Mouse (Mus musculus): ENCODE data around the gene Ppp1r3e.

The Ppp1r3e gene

DNA sequence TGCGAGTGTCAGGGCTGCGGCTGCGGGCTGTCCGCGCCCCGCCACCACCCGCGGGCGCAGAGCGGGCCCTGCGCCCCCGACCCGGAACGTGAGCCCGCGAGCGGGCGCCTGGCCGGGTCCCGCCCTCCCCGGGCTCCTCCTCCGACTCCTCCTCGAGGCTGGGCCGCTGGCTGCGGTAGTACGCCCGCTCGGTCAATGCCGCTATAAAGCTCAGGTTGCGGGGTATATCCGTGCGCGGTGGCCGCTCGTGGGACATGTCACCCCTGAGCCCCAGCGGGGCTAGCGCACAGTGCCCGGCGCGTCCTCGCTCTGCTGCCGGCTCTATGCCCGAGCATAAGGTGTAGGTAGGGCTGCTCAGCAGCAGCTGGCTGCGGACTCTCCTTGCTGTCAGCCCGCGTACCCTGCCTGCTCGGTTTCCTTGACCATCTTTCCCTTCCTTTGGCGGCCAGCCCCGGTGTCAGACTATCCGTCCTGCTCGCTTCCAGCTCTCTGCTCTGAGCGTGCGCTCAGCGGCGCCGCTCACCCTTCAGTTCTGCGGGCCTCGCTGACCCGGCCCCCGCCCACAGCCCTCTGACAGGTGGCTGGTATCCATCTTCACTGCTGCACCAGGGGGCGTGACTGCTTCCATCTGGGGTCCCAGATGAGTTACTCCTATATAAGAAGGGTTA, at the start of gene Ppp1r3e:
Ppp1r3e (minus strand) TSS at position 503 of the 668 bp plus-strand sequence.
- no peak for DNase-seq (ENCODE audit: low spot score)

DNA sequence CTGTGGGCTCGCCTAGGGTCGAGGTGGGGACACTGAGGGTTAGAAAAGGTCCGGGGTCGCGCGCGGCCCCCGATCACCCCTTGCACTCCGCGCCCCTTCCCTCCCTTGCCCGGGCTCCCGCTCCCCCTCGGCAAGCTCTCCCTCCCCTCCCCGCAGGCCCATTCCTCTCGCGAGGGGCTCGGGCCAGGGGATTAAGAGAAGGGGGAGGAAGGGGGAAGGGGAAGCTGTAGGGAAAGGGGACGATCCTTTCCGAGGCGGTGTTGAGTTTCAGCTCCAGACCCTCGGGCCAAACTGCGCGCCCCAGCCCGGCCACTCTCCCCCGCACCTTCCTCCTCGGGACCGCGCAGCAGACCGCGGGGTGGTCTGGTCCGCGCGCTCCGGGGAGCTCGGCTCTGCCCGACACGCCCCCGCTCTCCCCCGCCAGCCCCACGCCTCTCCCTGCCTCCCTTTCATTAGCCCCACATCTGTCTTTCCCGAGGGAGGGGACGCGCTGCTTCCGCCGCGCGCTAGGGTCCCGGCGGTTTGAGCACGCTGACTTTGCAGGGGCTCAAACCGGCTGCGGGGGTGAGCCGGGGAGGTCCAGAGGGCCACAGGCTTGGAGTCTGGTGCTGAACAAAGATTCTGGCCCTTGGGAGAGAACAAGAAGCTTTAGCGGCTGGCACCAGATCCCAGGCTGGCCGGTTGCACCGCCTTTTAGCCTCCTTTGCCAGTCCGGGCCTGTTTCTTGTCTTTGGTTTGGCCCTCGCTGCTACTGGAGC, 49.2 kb upstream of the Ppp1r3e start:
- no peak for DNase-seq (ENCODE audit: low spot score)

DNA sequence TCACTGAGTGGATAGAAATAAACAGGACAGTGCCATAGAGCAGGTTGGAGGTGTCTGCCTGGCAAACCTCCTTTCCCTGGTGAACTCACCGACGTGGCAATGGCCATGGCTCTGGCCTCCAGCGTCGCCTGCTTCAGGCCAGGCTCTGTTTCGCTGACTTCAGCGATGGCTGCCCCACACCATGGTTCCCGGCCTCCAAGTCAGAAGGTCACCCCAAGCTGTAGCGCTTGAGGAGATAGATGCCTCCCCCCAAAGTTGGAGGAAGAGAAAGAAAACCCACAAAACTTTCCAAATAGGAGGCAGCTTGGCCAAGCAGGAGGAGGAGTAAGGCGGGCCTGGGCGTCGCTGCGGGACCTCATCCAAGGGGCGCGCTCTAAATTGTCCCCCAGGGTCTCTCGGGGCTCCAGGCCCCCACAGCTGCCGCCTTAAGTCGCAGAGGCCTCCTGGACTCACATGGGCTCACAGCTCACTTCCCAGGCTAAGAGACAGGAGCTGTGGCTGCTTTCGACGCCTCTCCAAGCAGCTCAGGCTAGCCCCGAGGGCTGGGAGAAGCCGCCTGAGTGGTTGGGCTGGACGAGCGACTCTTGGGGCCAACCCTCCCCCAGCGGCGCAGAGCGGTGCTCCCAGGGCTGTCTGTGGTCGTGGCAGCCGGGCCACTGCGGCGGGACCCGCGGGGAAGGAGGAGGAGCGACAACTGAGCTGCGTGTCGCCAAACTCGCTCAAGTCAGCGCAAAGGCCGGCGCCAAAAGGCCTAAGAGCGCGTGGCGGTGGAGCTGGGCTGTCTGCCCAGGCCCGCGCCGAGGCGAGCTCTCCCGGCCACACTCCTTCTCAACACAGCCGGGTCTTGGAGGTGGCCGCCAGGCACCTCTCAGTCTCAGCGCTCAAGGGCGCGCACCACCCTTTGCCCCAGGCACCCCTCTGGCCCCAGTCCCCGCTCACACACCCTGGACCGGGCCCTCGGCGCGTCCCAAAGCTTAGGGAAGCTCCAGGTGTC, 48.3 kb upstream of the Ppp1r3e start, which contains the start of gene Efs:
Efs (minus strand) TSS at position 778 of the 994 bp plus-strand sequence.
- no peak for DNase-seq (ENCODE audit: low spot score)

DNA sequence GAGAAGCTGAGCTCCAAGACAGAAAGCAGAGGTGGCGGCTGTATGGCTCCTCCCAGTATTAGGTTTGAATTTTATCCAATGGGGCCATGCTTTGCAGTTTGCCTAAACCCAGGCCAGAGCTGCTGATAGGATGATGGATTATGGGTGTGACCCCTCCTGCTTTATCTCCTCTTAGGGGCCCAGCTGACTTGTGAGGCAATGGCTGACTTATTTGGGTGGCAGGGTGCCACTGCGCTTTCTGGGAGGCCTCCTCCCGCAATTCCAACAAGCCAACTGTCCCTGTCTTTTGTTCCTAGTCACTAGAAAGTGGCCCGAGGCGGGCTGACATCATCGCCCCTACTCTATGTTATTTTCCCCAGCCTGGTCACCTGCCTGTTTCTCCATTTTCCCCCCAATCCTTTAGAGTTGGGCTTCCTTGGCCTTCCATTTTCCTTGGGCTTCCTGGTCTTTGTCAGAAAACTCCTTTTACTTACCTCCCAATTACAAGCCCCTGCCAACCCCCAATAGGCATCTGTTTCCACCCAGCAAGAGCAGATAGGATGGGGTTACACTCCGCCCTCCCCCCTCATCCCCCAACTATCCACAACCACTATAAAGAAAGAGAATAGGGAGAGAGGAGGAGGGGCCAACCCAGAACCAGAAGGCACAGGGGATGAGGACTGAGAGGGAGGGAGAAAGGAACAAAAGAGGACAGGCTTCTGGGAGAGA, 47.4 kb upstream of the Ppp1r3e start:
- DNase-seq (ENCODE audit: low spot score) = no peak

DNA sequence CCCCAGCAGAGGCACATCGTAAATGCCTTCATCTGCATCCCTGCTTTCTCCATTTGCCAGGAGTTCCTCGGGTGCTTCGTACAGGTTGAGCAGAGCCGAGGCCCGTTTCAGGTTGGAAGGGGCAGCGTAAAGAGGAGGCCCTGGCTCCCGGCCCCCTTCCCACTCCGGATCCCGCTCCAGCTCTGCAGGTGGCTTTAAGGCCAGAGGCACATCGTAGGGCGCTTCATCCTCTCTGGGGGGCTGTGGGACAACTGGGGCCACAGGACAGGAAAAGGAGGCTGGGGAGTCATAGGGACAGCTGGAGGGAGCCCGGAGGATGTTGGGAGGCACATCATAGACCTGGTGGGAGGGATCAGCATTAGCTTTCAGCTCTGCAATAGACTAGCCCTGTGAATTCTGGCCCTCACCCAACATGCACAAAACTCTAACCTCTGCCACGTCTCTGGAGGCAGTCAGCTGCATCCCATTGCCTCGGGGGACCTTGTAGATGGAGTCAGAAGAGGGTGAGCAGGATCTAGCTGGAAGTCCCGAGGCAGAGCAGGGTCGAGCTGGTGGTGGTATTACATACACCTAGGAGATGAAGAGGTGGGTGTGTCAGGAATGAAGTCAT, 42.8 kb upstream of the Ppp1r3e start:
- no peak for DNase-seq (ENCODE audit: low spot score)

DNA sequence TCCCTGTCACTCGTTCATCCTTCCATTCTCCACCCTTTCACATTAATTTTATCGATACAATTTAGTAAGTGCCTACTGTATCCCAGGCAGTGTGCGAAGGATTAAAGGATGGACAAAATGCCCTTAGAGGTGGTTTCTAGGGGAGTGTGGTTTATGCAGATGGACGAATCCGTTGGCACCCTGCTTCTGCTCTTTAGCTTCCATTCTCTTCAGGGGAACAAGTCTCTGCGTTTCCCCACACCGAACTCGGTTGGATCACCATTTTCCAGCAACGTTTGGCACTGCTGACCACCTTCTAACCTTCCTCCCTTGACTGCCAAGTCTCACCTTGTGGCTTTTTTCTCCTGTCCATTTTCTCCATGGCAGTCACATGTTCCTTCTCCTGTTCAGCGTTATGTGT, 36.0 kb upstream of the Ppp1r3e start:
- no peak for DNase-seq (ENCODE audit: low spot score)

DNA sequence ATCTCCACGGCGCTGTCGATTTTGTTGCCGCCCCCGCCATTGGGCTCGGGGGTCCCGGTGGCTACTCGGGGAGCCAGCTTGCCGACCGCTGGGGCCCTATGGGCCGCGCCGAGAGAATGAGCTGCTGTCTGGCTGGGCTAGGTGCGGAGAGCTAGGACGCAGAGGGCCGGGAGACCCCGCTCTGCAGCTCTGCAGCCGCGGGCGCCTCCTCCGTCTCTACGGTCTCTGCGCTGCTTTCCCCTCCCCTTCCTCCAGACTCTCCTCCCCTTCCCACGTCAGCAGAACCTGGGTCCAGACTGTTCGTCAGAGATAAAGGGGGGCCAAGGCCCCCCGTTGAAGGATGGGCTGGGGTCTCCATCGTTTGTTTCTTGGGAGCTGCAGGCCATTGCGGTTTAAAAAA, 35.5 kb upstream of the Ppp1r3e start, which contains the start of gene Slc22a17:
Slc22a17 (minus strand) TSS at position 247 of the 400 bp plus-strand sequence.
- DNase-seq (ENCODE audit: low spot score) = peak; percentile 54

DNA sequence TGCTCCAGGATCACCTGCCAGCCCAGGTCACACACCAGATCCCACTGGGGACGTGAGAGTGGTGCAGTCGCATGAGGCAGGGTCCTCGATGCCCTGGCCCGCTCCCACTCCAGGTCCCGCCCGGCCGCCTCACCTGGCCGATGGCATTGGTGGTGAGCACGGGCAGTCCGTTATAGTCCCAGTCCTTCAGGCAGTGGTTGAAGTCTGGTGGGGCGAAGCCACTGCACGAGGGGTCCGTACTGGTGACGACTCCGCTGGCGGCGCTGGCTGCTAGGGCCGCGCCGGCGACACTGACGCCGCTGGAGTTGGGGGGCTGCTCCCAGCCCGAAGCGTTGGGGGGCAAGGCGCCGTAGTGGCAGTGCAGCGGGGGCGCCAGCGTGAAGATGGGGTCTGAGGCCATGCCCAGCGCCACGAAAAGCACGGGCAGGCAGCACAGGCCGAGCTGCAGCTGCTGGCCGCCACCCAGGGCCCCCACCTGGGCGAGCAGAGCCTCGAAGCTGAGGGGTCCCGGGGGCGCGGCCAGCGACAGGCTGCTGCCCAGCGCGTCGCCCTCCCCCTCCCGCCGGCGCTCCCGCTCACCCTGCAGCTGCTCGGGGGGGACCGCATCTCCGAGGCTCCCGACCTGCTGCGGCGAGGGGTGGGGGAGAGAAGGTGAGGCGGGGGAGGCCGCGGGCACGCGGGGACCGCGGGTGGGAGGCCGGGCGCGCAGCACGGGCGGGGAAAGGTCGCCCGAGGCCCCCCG, 34.9 kb upstream of the Ppp1r3e start:
- no peak for DNase-seq (ENCODE audit: low spot score)

DNA sequence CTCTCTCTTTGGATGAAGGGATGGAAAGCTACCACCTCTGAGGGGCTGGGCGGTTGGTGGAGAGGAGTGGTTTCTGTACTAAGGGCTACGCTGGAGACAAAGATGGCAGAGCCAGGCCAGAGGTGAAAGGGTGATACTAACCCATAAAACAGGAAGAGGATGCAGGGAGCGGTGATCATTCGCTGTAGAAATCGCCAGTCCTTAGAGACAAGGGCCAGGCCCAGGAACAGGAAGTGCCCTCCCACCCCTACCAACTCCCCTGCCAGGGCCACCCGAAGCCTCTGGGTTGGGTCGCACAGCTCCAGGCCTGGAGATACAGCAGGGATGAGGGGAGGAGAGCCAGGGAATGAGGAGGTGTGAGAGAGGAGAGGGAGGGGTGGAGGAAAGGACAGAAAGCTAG, 31.3 kb upstream of the Ppp1r3e start:
- DNase-seq (ENCODE audit: low spot score) = no peak

DNA sequence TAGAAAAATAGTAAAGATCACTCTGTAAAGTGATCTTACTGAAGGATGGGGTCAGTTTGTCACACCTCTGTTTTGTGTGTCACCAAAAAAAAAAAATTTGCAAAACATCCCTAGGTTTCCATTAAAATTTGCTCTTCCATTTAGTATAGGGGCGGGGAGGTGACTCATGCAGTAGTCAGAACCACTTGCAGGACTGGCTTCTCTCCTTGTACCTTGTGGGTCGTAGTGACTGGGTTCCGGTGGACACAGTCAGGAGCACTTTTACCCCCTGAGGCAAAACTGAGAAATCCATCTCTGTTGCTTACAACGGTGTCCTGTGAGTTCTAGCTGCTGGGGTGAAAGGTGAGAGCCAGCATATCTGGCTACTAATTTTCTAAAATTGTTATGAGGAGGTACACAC, 26.3 kb upstream of the Ppp1r3e start:
- no peak for DNase-seq (ENCODE audit: low spot score)

DNA sequence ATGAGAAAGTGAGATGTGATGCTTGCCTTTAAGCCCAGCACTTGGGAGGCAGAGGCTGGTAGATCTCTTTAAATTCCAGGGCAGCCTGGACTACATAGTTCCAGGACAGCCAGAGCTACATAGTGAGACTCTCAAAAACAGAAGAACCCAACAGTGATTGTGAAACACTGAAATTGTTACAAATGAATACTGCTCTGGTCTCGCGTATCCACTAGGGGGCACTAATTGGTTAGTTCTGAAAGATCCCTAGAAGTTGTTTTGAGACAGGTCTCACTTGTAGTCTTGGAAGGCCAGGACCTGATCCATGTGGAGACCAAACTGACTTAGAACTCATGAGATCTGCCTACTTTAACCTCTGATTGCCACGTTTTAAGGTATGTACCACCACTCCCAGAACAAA, 23.0 kb upstream of the Ppp1r3e start:
- DNase-seq (ENCODE audit: low spot score) = peak; percentile 92

DNA sequence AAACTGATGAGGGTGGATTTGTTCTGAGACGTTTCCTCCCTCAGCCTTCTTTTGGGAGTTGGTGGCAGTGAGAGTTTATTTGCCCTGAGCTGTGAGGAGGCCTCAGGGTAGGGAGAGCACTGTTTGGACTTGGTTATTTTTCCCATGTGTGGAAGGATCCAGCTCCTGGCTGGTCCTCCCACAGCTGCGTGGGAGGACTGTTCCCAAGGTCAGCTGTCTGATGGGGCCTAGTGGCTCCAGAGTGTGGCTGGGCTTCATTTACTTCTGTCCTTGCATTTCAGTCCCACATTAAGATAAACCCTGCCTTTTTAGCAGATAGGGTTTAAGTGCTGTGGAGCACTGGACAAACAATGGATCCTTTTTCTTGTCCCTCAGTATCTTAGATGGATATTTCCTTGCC, 20.1 kb upstream of the Ppp1r3e start:
- no peak for DNase-seq (ENCODE audit: low spot score)

DNA sequence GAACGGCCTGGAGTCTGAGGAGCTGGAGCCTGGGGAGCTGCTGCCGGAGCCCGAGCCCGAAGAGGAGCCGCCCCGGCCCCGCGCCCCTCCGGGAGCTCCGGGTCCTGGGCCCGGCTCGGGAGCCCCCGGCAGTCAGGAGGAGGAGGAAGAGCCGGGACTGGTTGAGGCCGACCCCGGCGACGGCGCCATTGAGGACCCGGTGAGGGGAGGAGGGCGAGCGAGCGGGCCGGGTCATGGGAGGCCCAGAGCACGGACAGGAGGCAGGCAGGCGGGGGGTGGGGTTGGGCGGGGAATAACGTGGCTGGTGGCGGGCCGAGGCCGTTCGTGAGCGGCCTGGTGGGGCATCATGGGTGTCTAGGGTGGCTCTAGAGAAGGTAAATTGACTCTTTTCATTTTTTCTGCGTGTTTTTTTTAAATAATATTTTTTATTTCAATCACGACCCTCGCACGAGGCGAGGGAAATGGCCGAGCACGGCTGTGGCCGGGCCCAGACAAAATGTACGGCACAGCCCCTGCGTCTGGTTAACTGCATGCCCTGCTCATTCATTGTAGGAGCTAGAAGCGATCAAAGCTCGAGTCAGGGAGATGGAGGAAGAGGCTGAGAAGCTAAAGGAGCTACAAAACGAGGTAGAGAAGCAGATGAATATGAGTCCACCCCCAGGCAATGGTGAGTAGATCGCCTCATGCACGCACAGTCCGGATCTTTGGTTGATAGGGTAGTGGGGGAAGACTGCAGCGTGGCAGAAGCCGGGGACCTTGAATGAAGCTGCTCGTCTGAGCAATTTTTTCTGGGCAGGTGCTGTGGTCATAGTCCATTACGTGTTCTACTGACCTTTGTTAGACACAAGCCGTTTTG, 17.2 kb upstream of the Ppp1r3e start:
- DNase-seq (ENCODE audit: low spot score) = no peak

DNA sequence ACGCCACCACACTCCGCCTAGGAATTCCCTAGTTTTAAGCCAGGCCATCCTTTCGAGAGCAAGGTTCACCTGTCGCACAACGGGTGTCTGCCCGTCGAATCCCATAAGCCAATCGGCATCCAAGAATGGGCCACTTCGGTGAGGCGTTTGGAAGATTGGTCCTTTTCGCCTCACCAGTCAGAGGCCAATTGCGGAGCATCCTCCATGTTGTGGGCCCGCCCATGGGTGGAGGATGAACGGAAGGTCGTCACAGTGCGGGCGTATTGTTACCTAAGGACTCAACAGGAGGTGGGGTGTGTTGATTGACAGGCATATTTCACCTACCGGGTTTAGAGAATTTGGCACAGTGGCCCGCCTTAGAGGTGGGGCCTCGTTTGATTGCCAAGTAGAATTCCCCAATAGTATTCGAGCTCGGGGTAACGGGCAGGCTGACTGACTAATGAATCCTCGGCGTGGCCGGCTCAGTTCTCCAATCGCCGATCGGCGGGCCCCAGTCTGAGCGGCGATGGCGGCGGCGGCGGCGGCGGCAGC, 16.4 kb upstream of the Ppp1r3e start:
- peak; percentile 99 for DNase-seq (ENCODE audit: low spot score)

DNA sequence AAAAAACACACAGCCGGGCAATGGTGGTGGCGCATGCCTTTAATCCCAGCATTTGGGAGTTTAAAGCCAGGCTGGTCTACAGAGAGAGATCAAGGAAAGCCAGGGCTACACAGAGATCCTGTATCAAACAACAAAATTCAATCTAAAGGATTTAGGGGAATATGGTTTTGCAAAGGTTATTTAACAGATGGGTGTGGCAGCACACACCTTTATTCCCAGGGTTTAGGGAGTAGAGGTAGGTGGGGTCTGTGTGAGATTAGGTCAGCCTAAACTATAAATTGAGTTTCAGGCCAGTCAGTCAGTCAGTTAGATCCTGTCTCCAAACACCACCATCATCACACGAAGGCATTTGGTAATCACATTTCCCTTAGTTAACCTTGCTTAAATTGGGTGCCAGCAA, 14.8 kb upstream of the Ppp1r3e start, which contains the start of gene Pabpn1:
Pabpn1 (plus strand) TSS at position 301 of the 400 bp plus-strand sequence.
- no peak for DNase-seq (ENCODE audit: low spot score)

DNA sequence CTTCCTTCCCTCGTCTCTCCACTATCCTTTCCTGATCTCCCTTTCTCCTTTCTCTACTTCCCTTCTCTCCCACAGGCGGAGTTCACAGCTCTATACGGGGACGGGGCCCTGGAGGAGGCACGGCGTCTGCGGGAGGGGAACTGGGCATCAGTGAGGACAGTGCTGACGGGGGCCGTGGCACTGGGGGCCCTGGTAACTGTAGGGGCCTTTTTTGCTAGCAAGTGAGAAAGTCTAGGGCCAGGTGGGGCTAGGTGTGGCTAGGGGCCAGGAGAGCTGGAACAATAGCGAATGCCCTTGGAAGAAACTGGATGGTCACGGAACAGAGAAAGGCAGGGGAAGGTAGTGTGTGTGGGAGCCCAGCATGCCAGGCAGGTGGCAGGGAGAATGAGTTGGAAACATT, 8.0 kb upstream of the Ppp1r3e start:
- DNase-seq (ENCODE audit: low spot score) = no peak

DNA sequence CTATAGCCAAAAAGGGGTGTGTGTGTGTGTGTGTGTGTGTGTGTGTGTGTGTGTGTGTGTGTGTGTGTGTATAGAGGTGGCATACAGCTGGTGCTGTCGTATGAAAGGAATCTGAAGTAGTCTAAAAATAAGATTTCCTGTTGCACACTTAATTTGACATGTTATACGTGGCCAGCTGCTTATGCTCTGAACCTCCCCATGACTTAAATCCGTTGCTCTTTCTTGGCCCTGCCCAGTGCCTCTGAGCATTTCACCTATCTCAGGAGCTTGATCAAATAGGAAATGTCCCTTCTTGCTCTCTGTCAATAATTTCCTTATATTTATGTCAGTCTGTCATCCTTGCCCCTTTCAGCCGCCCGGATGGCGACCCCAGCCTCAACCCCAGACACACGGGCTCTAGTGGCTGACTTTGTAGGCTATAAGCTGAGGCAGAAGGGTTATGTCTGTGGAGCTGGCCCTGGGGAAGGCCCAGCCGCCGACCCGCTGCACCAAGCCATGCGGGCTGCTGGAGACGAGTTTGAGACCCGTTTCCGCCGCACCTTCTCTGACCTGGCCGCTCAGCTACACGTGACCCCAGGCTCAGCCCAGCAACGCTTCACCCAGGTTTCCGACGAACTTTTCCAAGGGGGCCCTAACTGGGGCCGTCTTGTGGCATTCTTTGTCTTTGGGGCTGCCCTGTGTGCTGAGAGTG, 6.8 kb upstream of the Ppp1r3e start:
- no peak for DNase-seq (ENCODE audit: low spot score)

Measured in layer of hippocampus, adult 9-10 months (tissue).